Mouse (Mus musculus) embryonic fibroblast, embryonic 13.5 days (primary cell): ENCODE data around the gene Lrit2.

Experiments
- CTCF ChIP-seq: IDR thresholded peaks from 2 replicates; pipeline ENCODE4 v1.5.1; 2011; ENCODE audit warnings: mild to moderate bottlenecking, control low read depth, low read length, moderate library complexity, borderline replicate concordance; ENCODE audit not compliant: insufficient read depth
- POLR2A ChIP-seq: IDR thresholded peaks from 2 replicates; pipeline ENCODE4 v1.6.1; 2011; ENCODE audit warnings: low read depth, mild to moderate bottlenecking, control low read depth, low read length, moderate library complexity

DNA sequence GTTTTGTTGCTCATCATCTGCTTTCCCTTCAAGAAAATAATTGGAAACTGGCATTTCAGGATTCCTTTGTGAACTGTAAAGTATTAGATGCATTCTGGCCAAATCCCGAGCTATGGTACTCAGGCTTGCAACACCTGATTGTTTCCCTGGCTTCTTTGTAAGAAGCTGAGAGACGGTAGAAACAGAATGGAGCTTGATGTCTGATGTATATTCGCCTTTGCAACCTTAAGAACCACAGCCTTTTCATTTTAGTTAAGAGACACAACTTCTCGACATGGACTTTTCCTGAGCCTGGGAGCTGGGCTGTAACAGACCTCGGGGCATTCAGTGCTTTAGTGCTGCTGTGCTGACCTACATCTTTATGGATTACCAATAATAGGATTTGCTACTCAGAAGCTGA, at the start of gene Lrit2:
- no peak for TF ChIP-seq POLR2A
- no peak for TF ChIP-seq CTCF
